Mouse (Mus musculus) ES-Bruce4 (cell line): Measurements from ENCODE around the gene Sirpa. TPM values are rescaled to one million over a fixed set of nuclear protein-coding genes. Genes with fewer than 3 reads are reported as not detected.

ENCODE experiments used
- H3K27ac ChIP-seq: 2 replicates; pipeline ENCODE4 v1.5.1; 2012; ENCODE audit warnings: low read length, inconsistent platforms; ENCODE audit not compliant: insufficient read depth
- H3K27me3 ChIP-seq: 2 replicates; pipeline ENCODE4 v1.6.1; 2012; ENCODE audit warnings: mild to moderate bottlenecking, low read length, inconsistent platforms; ENCODE audit not compliant: control insufficient read depth, poor library complexity, insufficient read depth, severe bottlenecking
- H3K36me3 ChIP-seq: 2 replicates; pipeline ENCODE4 v1.6.1; 2012; ENCODE audit warnings: inconsistent platforms, mild to moderate bottlenecking, low read length, moderate library complexity; ENCODE audit not compliant: control insufficient read depth, poor library complexity, insufficient read depth, severe bottlenecking
- H3K4me1 ChIP-seq: one replicate; pipeline ENCODE4 v1.8.1; 2011; ENCODE audit warnings: low read length; ENCODE audit not compliant: control insufficient read depth, insufficient read depth
- H3K4me3 ChIP-seq: 2 replicates; pipeline ENCODE4 v1.5.1; 2011; ENCODE audit warnings: low read depth, mild to moderate bottlenecking, low read length
- H3K9ac ChIP-seq: 2 replicates; pipeline ENCODE4 v1.6.1; 2012; ENCODE audit warnings: low read depth, mild to moderate bottlenecking, inconsistent platforms; ENCODE audit not compliant: poor library complexity, severe bottlenecking
- H3K9me3 ChIP-seq: replicated peaks from 2 replicates; pipeline ENCODE4 v1.6.1; 2012; ENCODE audit warnings: mild to moderate bottlenecking, low read length, inconsistent platforms; ENCODE audit not compliant: control insufficient read depth, poor library complexity, insufficient read depth, severe bottlenecking
- CTCF ChIP-seq: IDR thresholded peaks from one replicate; pipeline ENCODE4 v1.8.1; 2011; ENCODE audit warnings: low read depth, low read length
- EP300 ChIP-seq: IDR thresholded peaks from 2 replicates; pipeline ENCODE4 v1.6.1; 2011; ENCODE audit warnings: low read depth, low read length; ENCODE audit not compliant: insufficient read depth
- POLR2A ChIP-seq: IDR thresholded peaks from one replicate; pipeline ENCODE4 v1.8.1; 2011; ENCODE audit warnings: low read length; ENCODE audit not compliant: insufficient read depth
- polyA plus RNA-seq: library from polyadenylated mRNA; stranded (reverse); fragments of >200 nt; gene quantifications from 2 replicates; pipeline ENCODE4 v1.2.4, GENCODE M21; 2011; ENCODE audit warnings: low read depth; ENCODE audit not compliant: missing spikeins, insufficient read depth, insufficient read length

The Sirpa gene
- polyA plus RNA-seq, 1 experiment: 8.5 TPM

DNA sequence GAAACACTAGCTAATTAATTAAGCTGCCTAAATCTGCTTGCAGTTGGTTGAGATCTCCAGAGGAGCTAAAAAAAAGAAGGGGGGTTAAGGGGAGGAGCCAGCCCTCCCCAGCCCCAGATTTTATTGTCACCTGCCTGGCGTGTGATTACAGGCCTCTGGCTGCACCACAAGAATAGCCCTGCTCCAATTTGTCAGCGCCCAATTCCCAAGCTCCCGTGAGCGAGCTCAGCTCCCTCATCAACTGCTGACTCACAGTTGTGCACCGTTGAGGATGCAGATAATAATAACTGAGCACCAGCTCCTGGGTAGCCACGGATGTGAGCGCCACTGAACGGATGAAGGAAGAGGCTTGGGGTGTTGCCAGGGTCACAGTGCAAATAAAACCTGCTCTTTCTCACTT is 13.6 kb downstream of the Sirpa start:
- Histone ChIP-seq H3K4me3 (no peak overlapping the region), H3K27ac (no peak overlapping the region)

DNA sequence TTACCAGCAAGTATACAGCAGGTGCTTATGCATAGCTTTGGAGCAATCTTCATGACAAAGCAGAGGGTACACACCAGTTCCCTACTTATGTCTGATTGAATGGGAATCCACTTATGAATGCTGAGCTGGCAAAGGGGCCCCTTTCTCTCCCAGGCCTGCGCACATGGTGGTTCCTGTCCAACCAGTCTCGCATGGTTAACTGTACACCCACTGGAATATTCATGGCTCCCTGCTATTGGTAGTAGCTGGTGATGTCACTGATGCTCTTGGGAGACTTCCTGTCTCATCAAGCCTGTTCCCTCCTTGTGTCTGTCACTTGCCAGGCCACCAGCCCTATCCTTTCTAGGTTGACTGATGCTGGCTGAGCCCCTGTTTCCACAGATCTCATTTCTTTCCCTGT is 14.3 kb downstream of the Sirpa start:
- Histone ChIP-seq H3K27me3 (no peaks in the 10 kb centered on the region), H3K27ac (no peak overlapping the region), H3K4me1 (no peaks in the 10 kb centered on the region), H3K4me3 (no peak overlapping the region), H3K9ac (no peak overlapping the region), H3K36me3 (no peaks in the 10 kb centered on the region), H3K9me3 (no peaks in the 10 kb centered on the region)
- TF ChIP-seq EP300: no peak
- no peak for TF ChIP-seq POLR2A
- TF ChIP-seq CTCF: no peak

More for the DNA sequence above, 13.6 kb downstream of the Sirpa start:
- Histone ChIP-seq H3K9ac (no peak overlapping the region), H3K9me3 (no peaks in the 10 kb centered on the region), H3K36me3 (no peaks in the 10 kb centered on the region), H3K27me3 (no peaks in the 10 kb centered on the region), H3K4me1 (no peaks in the 10 kb centered on the region)
- TF ChIP-seq POLR2A (no peak), EP300 (no peak), CTCF (no peak)

DNA sequence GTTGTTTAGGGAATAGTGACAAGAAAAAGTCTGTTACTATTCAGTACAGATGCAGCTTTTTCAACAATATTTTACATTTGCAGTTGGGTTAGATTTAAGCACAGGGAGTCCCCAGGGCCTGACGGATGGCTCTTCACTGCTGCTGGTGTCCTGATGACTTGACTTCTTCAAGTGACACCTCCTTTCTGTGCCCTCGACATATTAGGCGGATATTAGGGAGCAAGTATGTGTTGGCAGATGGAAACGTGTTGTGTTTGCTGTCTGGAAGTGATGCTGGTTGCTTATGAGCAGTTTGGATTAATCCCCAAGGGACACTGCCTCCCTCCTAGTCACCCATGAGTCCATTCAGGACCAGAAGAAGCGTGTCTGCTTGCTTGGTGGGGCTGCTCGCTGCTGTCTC is 21.3 kb downstream of the Sirpa start:
- Histone ChIP-seq H3K27ac (no peak overlapping the region), H3K9me3 (peaks cover 10% of the 10 kb centered on the region), H3K27me3 (no peaks in the 10 kb centered on the region), H3K36me3 (no peaks in the 10 kb centered on the region), H3K4me1 (no peaks in the 10 kb centered on the region), H3K9ac (no peak overlapping the region), H3K4me3 (no peak overlapping the region)
- TF ChIP-seq POLR2A (no peak), CTCF (no peak)

DNA sequence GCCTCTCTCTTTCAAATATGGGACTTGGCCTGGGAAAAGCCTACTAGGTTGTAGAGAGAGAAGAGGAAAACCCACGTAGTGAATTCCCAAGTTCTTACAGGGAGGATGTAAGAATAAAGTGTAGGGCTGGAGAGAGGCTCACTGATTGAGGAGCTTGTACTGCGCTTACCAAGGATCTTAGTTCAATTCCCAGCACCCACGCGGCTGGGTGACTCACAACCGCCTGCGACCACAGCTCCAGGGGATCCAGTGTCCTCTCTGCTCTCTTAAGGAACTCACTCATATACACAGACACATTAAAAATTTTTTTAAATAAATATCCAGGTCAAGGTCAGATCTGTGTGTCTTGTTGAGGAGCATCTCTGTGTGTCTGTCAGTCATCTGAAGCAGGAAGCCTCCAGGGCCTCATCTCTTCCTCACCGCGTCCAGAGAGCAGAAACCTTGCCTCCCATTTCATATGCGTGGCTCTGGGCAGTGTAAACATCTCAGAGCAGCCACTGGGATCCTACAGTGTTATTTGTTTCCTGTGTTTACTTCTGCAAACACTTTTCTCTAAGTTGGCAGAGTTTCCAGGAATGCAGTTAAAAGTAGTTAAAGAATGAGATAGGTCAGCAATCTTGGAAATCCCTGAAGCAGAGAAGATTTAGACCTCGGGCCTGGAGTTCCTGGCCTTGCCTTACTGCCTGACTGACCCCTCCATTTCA is 22.0 kb downstream of the Sirpa start:
- no peaks in the 10 kb centered on the region for H3K4me1 ChIP-seq
- no peaks in the 10 kb centered on the region for H3K27me3 ChIP-seq
- H3K4me3 ChIP-seq: no peak overlapping the region
- no peak for TF ChIP-seq CTCF
- no peak overlapping the region for H3K9ac ChIP-seq
- no peak overlapping the region for H3K27ac ChIP-seq
- peaks cover 10% of the 10 kb centered on the region for H3K9me3 ChIP-seq
- no peaks in the 10 kb centered on the region for H3K36me3 ChIP-seq

DNA sequence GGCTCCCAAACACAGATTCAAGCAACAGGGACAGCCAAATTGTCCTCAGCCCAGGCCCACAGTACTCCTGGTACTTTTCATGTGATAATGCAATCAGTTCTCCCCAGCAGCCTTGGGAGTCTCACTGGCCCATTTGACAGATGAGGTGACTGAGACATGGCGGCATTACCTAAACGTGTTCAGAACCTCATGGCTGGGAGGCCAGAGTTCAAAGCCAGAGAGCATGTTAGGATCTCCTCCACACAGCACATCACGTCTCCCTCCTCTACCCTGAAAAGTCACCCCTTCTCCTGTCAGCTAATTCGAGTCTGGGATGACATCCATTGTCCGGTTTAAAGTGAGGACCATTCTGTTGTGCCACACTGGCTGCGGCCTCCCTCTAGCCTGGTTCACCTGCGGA is 27.5 kb downstream of the Sirpa start:
- Histone ChIP-seq H3K36me3 (no peaks in the 10 kb centered on the region), H3K9me3 (peaks cover 8% of the 10 kb centered on the region), H3K4me3 (no peak overlapping the region), H3K27me3 (no peaks in the 10 kb centered on the region), H3K9ac (no peak overlapping the region), H3K4me1 (no peaks in the 10 kb centered on the region), H3K27ac (no peak overlapping the region)
- TF ChIP-seq EP300: no peak

DNA sequence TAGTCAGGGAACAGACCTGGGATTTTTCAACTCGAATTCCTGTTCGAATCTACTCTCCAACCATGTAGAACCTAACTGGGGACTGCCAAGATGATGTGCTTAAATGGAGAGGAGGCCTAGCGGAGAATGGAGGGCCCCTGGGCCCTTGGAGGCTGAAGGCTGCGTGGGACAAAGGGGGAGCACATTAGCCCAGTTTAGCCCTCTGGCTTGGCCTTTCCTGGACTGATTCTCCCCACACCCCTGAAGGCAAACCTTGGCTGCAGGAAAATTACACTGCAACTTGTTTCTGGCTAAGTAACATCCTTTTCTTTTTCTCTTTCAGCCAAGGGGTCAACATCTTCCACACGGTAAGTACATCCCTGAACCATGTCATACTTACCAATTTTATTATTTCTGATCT is 28.2 kb downstream of the Sirpa start:
- H3K36me3 ChIP-seq: no peaks in the 10 kb centered on the region
- H3K4me3 ChIP-seq: no peak overlapping the region
- no peaks in the 10 kb centered on the region for H3K4me1 ChIP-seq
- TF ChIP-seq EP300 (no peak), CTCF (no peak), POLR2A (no peak)
- H3K27me3 ChIP-seq: no peaks in the 10 kb centered on the region
- peaks cover 1% of the 10 kb centered on the region; the same call in 1 of the 2 replicates for H3K9me3 ChIP-seq
- H3K27ac ChIP-seq: no peak overlapping the region
- H3K9ac ChIP-seq: no peak overlapping the region
